27 mouse cellular contexts compared by ENCODE assay signal in the genomic region with DNA sequence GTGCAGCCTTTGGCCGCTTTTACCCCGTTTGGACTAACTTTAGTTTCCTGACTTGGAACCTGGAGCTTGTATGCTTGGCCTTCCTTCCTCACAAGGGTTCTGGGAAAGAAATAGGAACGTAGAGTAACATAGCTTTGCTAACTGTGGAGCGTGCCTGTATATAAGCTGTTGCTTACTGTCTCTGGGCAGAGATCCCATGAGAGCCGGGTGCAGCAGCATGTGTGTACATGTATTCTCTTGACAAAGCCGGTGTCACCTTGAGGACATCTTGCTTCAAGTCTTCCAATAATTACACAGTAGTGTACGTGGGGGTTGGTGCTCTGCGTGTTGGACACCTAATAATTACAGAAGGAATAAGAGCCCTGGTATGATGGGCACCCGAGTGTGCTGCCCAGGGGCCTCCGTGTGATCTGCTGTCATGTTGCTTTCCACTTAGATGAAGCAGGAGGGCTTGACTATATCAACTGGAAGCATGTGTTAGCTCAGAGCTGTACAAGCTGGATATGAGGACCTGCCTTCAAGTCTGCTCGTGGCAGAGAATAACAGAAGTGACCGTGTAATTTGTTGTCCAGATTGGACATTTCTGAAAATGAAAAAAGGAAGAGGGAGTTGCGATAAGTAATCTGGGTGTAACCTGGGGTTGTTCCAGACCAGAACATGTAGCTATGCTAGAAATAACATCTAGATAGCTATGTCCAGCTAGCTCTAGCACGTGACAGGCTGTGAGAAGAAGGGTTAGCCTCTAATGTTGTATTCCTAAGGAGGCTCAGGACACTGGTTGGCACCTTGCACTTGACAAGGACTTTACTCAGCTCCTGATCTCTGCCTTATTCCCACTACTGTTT.
DNase-seq lines count a peak whose midpoint lies in the region; ATAC-seq and TF ChIP-seq lines count a peak whose summit lies in the region.
"Had no signal": no experiment of that assay in that cellular context is flagged by ENCODE, and none has a peak within 500 bp of the region (broad histone marks: within the 10 kb centered on the region; RNA-seq: fewer than 3 reads in every experiment).

No protein-coding gene starts in this region.

- TF ChIP-seq EP300 in heart, adult 2 months (IDR thresholded peaks at IDR 0.05; ENCODE audit: insufficient read depth, low read depth, low read length): no peak
- no peak for TF ChIP-seq EP300 in lung, postnatal 0 days (IDR thresholded peaks at IDR 0.05)

- no peak for TF ChIP-seq POLR2A in heart, adult 2 months (IDR thresholded peaks at IDR 0.05; ENCODE audit: insufficient read depth, low read depth, low read length)

- H3K27me3 ChIP-seq in heart, adult 2 months (ENCODE audit: control insufficient read depth, insufficient read depth, low read length): no peaks in the 10 kb centered on the region
- no peaks in the 10 kb centered on the region for H3K27me3 ChIP-seq in lung, postnatal 0 days (replicated peaks; ENCODE audit: insufficient read depth, low read length)
- peaks cover 9% of the 10 kb centered on the region; the same call in 1 of the 2 replicates for H3K27me3 ChIP-seq in heart, embryonic 14.5 days (ENCODE audit: control insufficient read depth, insufficient read depth, low read length)
- H3K27me3 ChIP-seq: stomach, embryonic 15.5 days had no signal

- peak in 1 of 2 experiments; percentile 19 for DNase-seq in heart, adult 2 months
- no peak for DNase-seq in heart, postnatal 4 days
- DNase-seq in lung, postnatal 36 days: peak; percentile 28
- no peak for DNase-seq in lung, postnatal 0 days (ENCODE audit: low spot score)
- no peak for DNase-seq in right cerebral cortex, postnatal 14 days
- DNase-seq: adrenal gland, adult 8-10 months; B cell, adult 2 months; cerebellum, adult 8-10 months; cerebellum, postnatal 25 days; forebrain, postnatal 0 days; gastrocnemius, postnatal 10 days; kidney, adult 8-10 months; kidney, postnatal 4 days; left cerebral cortex, postnatal 4 days; lung, embryonic 14.5 days; lung, postnatal 4 days; retina, postnatal 1 day; right cerebral cortex, postnatal 25 days had no signal

- H3K9me3 ChIP-seq in lung, postnatal 0 days (ENCODE audit: low read length): no peaks in the 10 kb centered on the region
- 0 out of 2 replicates have a peak, but pooled peaks cover 5% of the 10 kb centered on the region for H3K9me3 ChIP-seq in heart, embryonic 14.5 days (ENCODE audit: control insufficient read depth, low read length)
- H3K9me3 ChIP-seq: stomach, embryonic 15.5 days had no signal

- H3K4me3 ChIP-seq in heart, adult 2 months: no peak overlapping the region
- no peak overlapping the region for H3K4me3 ChIP-seq in lung, postnatal 0 days (ENCODE audit: low read depth, low read length)
- H3K4me3 ChIP-seq in heart, embryonic 14.5 days (ENCODE audit: control insufficient read depth in 1 of 2, insufficient read depth in 1 of 2, low read depth in 1 of 2, low read length in 2 of 2): no peak overlapping the region
- H3K4me3 ChIP-seq: forebrain, embryonic 10.5 days; heart, embryonic 13.5 days; hindbrain, embryonic 13.5 days; midbrain, embryonic 13.5 days; stomach, embryonic 15.5 days had no signal

- H3K9ac ChIP-seq in heart, adult 2 months (ENCODE audit: low read depth, low read length): no peak overlapping the region
- H3K9ac ChIP-seq in lung, postnatal 0 days (replicated peaks; ENCODE audit: low read depth): no peak overlapping the region
- H3K9ac ChIP-seq in heart, embryonic 14.5 days (ENCODE audit: low read length): no peak overlapping the region
- H3K9ac ChIP-seq: forebrain, postnatal 0 days; heart, embryonic 13.5 days; hindbrain, embryonic 13.5 days; liver, embryonic 14.5 days; lung, embryonic 14.5 days; midbrain, embryonic 13.5 days; stomach, embryonic 15.5 days had no signal

- intact Hi-C loops in heart, adult 2 months (cut with DNase I): loop anchor here (5.0 kb wide), 1 partner anchor 115 kb away; the partner anchor contains the start of gene Zfp503

- H3K27ac ChIP-seq in heart, adult 2 months: peak overlapping the region; percentile 52
- no peak overlapping the region for H3K27ac ChIP-seq in lung, postnatal 0 days (ENCODE audit: low read length)
- no peak overlapping the region for H3K27ac ChIP-seq in heart, embryonic 14.5 days (replicated peaks in 1 of 2; ENCODE audit: control insufficient read depth in 1 of 2, insufficient read depth in 1 of 2, low read depth in 2 of 2, low read length in 2 of 2)
- H3K27ac ChIP-seq: forebrain, embryonic 10.5 days; heart, embryonic 13.5 days; hindbrain, embryonic 13.5 days; kidney, postnatal 0 days; liver, embryonic 14.5 days; midbrain, embryonic 13.5 days; stomach, embryonic 15.5 days had no signal

- TF ChIP-seq CTCF in heart, adult 2 months (IDR thresholded peaks at IDR 0.05): no peak
- TF ChIP-seq CTCF in lung, postnatal 0 days (IDR thresholded peaks at IDR 0.05): no peak

- H3K36me3 ChIP-seq in heart, adult 2 months (ENCODE audit: control insufficient read depth, insufficient read depth, low read length): peaks cover 3% of the 10 kb centered on the region
- no peaks in the 10 kb centered on the region for H3K36me3 ChIP-seq in lung, postnatal 0 days (ENCODE audit: insufficient read depth, low read length)
- no peaks in the 10 kb centered on the region for H3K36me3 ChIP-seq in heart, embryonic 14.5 days (ENCODE audit: control insufficient read depth, insufficient read depth, low read length)
- H3K36me3 ChIP-seq: forebrain, embryonic 10.5 days; heart, embryonic 13.5 days; hindbrain, embryonic 13.5 days; midbrain, embryonic 13.5 days; stomach, embryonic 15.5 days had no signal

- ATAC-seq in lung, postnatal 0 days: no peak
- 0 out of 2 replicates have a peak, but pooled peaks have one; percentile 26 for ATAC-seq in heart, embryonic 14.5 days (ENCODE audit: insufficient number of reproducible peaks, insufficient read depth, low FRiP score, low read depth)
- no peak for ATAC-seq in activated CD4-positive, CD25-positive, alpha-beta regulatory T cell, adult 4 months
- ATAC-seq: forebrain, postnatal 0 days; midbrain, embryonic 13.5 days had no signal

- H3K4me2 ChIP-seq in lung, postnatal 0 days (replicated peaks; ENCODE audit: low read depth, low read length): no peak overlapping the region
- H3K4me2 ChIP-seq in heart, embryonic 14.5 days (ENCODE audit: low read length): no peak overlapping the region
- H3K4me2 ChIP-seq: heart, embryonic 13.5 days; hindbrain, embryonic 13.5 days; lung, embryonic 14.5 days; midbrain, embryonic 13.5 days; stomach, embryonic 15.5 days had no signal

- peaks cover 6% of the 10 kb centered on the region for H3K4me1 ChIP-seq in heart, adult 2 months (ENCODE audit: control insufficient read depth, insufficient read depth, low read length)
- H3K4me1 ChIP-seq in lung, postnatal 0 days (ENCODE audit: insufficient read depth, low read depth, low read length): no peaks in the 10 kb centered on the region
- H3K4me1 ChIP-seq in heart, embryonic 14.5 days (ENCODE audit: control insufficient read depth in 2 of 2, insufficient read depth in 2 of 2, low read length in 2 of 2): peaks cover 1 to 2% of the 10 kb centered on the region in 2 experiments; a peak in 2 of 4 replicates
- H3K4me1 ChIP-seq: forebrain, embryonic 10.5 days; hindbrain, embryonic 13.5 days; midbrain, embryonic 13.5 days; stomach, embryonic 15.5 days had no signal

- WGBS in heart, adult 2 months: 56% methylated on average over 14 of the region's 14 CpGs
- 85% methylated on average over 14 of the region's 14 CpGs for WGBS in lung, postnatal 0 days
- 76% methylated on average over 14 of the region's 14 CpGs for WGBS in heart, embryonic 14.5 days

- H3K79me2 ChIP-seq in heart, adult 2 months (replicated peaks; ENCODE audit: control insufficient read depth, insufficient read depth, low read length): no peaks in the 10 kb centered on the region
